Mouse (Mus musculus) ES-E14 (cell line): Measurements from ENCODE around the gene Trim59. TPM values are rescaled to one million over a fixed set of nuclear protein-coding genes. Genes with fewer than 3 reads are reported as not detected.

ENCODE experiments used
- DNase-seq: peaks from one replicate; pipeline ENCODE4 v3.0.0-alpha.2; 2013; ENCODE audit warnings: low read depth, low spot score
- H3K27ac ChIP-seq: 2 replicates; pipeline ENCODE4 v1.5.1; 2012; ENCODE audit warnings: low read depth, mild to moderate bottlenecking, low read length, moderate library complexity, mixed read lengths; ENCODE audit not compliant: poor library complexity, insufficient read depth, severe bottlenecking
- H3K36me3 ChIP-seq: 2 replicates; pipeline ENCODE4 v1.6.1; 2012; ENCODE audit warnings: mild to moderate bottlenecking, low read length, moderate library complexity, mixed read lengths; ENCODE audit not compliant: control insufficient read depth, poor library complexity, insufficient read depth, severe bottlenecking
- H3K4me1 ChIP-seq, 2 experiments: fragments of 150-350 bp in 1 of 2; sonication (generic) in 1 of 2; 2 replicates each; pipeline ENCODE4 v1.6.1; 2012; ENCODE audit warnings: low read length in 2 of 2, mild to moderate bottlenecking in 1 of 2, mixed read lengths in 1 of 2; ENCODE audit not compliant: control insufficient read depth in 2 of 2, insufficient read depth in 2 of 2, poor library complexity in 1 of 2
- H3K4me3 ChIP-seq, 2 experiments: fragments of 150-350 bp in 1 of 2; sonication (generic) in 1 of 2; 2 replicates each; pipeline ENCODE4 v1.5.1; 2012; ENCODE audit warnings: low read length in 2 of 2, low read depth in 1 of 2, mild to moderate bottlenecking in 1 of 2, mixed read lengths in 1 of 2; ENCODE audit not compliant: insufficient read depth in 1 of 2, poor library complexity in 1 of 2, severe bottlenecking in 1 of 2
- H3K9ac ChIP-seq: 2 replicates; pipeline ENCODE4 v1.6.1; 2012; ENCODE audit warnings: low read depth, mild to moderate bottlenecking, low read length, mixed read lengths; ENCODE audit not compliant: poor library complexity, insufficient read depth, severe bottlenecking
- H3K9me3 ChIP-seq: fragments of 150-350 bp; sonication (generic); 2 replicates; pipeline ENCODE4 v1.6.1; 2012; ENCODE audit warnings: low read depth, mild to moderate bottlenecking, low read length; ENCODE audit not compliant: control insufficient read depth, insufficient read depth
- CHD2 ChIP-seq: IDR thresholded peaks from 2 replicates; pipeline ENCODE4 v1.6.1; 2014; ENCODE audit warnings: mild to moderate bottlenecking, low read depth, low read length, inconsistent platforms
- HCFC1 ChIP-seq: IDR thresholded peaks from 2 replicates; pipeline ENCODE4 v1.6.1; 2012; ENCODE audit warnings: low read length, inconsistent platforms, borderline replicate concordance; ENCODE audit not compliant: insufficient read depth
- MAFK ChIP-seq: IDR thresholded peaks from 2 replicates; pipeline ENCODE4 v1.6.1; 2014; ENCODE audit warnings: mild to moderate bottlenecking, low read depth, low read length, inconsistent platforms; ENCODE audit not compliant: insufficient read depth
- ZC3H11A ChIP-seq: IDR thresholded peaks from 2 replicates; pipeline ENCODE4 v1.6.1; 2012; ENCODE audit warnings: low read depth, mild to moderate bottlenecking, inconsistent platforms, low read length, borderline replicate concordance
- ZNF384 ChIP-seq: IDR thresholded peaks from 2 replicates; pipeline ENCODE4 v1.6.1; 2012; ENCODE audit warnings: low read depth, low read length, inconsistent platforms
- in situ Hi-C, 2 experiments: fragments of 600-800 bp; cut with MboI; formaldehyde crosslinking; loops; one replicate each; pipeline ENCODE4 v1.15.1; 2025; ENCODE audit warnings: low sequenced_read_pairs in 2 of 2, inconsistent platforms in 1 of 2; ENCODE audit not compliant: unreplicated experiment in 2 of 2
- total RNA-seq: library from RNA; depleted of rRNA; stranded (reverse); fragments of 300-350 nt; gene quantifications from 2 replicates; pipeline ENCODE4 v1.2.3, GENCODE M21; 2012

Trim59 gene
- total RNA-seq, 1 experiment = 59.7 TPM

DNA sequence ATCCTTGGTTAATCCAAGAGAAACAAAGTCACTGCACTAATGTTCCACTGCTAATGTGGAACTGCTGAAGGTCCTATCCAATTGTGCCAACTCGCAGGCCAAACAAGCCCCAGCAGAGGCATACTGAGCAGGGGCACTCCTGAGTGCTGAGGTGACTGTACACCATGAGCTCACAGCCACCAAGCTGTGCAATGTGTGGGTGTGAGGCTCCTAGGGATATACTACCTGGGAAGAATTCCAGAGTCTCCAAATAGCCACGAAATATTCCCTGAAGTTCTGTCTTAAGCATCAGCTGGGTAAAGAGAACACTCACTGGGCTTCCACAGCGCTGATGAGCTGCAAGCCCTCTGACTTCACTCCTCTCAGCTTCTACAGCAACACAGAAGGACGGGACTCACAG lies 3.1 kb upstream of the Trim59 start:
- H3K4me3 ChIP-seq = no peak overlapping the region
- no peak for DNase-seq
- TF ChIP-seq MAFK (no peak), ZC3H11A (no peak), HCFC1 (no peak), ZNF384 (no peak), CHD2 (no peak)

DNA sequence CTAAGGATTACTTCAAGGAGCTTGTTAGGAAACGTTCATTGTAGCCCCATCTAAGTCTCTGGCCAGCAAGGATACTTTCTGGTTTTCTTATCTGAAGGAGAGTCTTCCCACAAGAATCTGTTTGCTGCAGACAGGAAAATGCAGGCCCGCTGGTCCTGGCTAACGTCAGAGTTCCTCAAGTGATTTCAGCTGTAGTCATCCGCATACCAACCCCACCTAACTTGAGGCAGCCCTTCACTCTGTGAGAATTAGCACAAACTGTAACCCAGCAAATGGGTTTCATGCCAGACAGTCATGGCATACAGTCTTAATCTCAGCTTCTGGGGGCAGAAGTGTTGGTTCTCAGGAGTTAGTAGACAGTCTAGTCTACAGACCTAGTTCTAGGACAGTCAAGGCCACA lies 2.0 kb upstream of the Trim59 start:
- no peak overlapping the region for H3K9ac ChIP-seq
- H3K36me3 ChIP-seq = peaks cover 6% of the 10 kb centered on the region
- DNase-seq = no peak
- no peak overlapping the region for H3K4me3 ChIP-seq
- in situ Hi-C loops = loop anchor here in 1 of 2 experiments (25.0 kb wide), 1 partner anchor 691 kb away; no protein-coding TSS in a partner anchor
- H3K9me3 ChIP-seq = no peaks in the 10 kb centered on the region
- TF ChIP-seq MAFK (no peak), ZNF384 (no peak), HCFC1 (no peak), ZC3H11A (no peak), CHD2 (no peak)
- H3K4me1 ChIP-seq = peaks cover 4 to 10% of the 10 kb centered on the region in 2 experiments; a peak in 2 of 4 replicates
- H3K27ac ChIP-seq = no peak overlapping the region

More for the DNA sequence above, 3.1 kb upstream of the Trim59 start:
- Histone ChIP-seq H3K9me3 (no peaks in the 10 kb centered on the region), H3K4me1 (peaks cover 4 to 10% of the 10 kb centered on the region in 2 experiments; a peak in 2 of 4 replicates), H3K36me3 (peaks cover 5% of the 10 kb centered on the region), H3K9ac (no peak overlapping the region), H3K27ac (no peak overlapping the region)
- in situ Hi-C loops = loop anchor here in 1 of 2 experiments (25.0 kb wide), 1 partner anchor 690 kb away; no protein-coding TSS in a partner anchor

DNA sequence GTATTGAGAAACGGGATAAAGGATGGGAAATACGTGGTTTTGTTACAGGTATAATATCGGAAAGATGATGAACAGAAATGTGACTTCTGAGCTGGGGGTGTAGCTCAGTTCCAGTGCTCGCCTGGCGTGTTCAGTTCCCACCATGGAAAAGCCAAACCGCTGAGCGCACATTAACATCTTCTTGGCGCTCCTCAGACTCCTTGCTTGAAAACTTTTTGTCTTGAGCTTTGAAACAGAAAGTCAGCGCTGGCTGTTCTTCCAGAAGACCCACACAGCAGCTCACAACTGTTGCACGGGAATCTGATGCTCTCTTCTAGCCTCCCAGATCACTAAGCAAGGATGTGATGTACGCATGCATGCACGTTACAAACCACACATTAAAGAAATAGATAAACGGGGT lies 1.2 kb upstream of the Trim59 start:
- Histone ChIP-seq H3K4me1 (peaks cover 4 to 7% of the 10 kb centered on the region in 2 experiments; a peak in 2 of 4 replicates), H3K36me3 (peaks cover 10% of the 10 kb centered on the region), H3K27ac (no peak overlapping the region), H3K9me3 (no peaks in the 10 kb centered on the region), H3K4me3 (peak overlapping the region; percentile 76 to 82), H3K9ac (peak overlapping the region; percentile 97; the same call in 1 of the 2 replicates)
- TF ChIP-seq HCFC1 (no peak), ZC3H11A (no peak), CHD2 (no peak), ZNF384 (no peak), MAFK (no peak)
- in situ Hi-C loops = loop anchor here in 1 of 2 experiments (25.0 kb wide), 1 partner anchor 692 kb away; no protein-coding TSS in a partner anchor
- no peak for DNase-seq

DNA sequence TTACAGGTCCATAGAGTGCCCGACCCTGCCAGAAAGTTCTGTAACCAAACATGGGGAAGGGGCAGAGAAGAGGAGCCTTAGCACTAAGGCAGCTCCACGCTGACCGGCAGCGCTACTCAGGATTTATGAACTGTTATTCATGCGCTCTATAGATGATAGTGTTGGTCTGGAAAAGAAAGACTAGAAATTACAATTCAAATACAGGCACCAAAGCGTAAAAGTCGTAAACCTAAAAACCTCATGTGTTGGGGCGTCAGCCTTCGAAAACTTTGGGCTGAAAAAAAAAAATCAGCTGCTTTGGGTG lies 797 bp upstream of the Trim59 start:
- TF ChIP-seq ZC3H11A = no peak
- TF ChIP-seq CHD2 = no peak
- TF ChIP-seq ZNF384 = no peak
- TF ChIP-seq MAFK = no peak
- TF ChIP-seq HCFC1 = no peak
- in situ Hi-C loops = loop anchor here in 1 of 2 experiments (25.0 kb wide), 1 partner anchor 692 kb away; no protein-coding TSS in a partner anchor
- Histone ChIP-seq H3K4me1 (peaks cover 4 to 7% of the 10 kb centered on the region in 2 experiments; a peak in 2 of 4 replicates), H3K9me3 (no peaks in the 10 kb centered on the region), H3K27ac (peak overlapping the region; percentile 96), H3K4me3 (peak overlapping the region; percentile 76 to 82), H3K9ac (peak overlapping the region; percentile 97), H3K36me3 (peaks cover 10% of the 10 kb centered on the region)
- DNase-seq = no peak
